Mouse (Mus musculus): ENCODE measurements around the gene Homer2.

Gene Homer2

DNA sequence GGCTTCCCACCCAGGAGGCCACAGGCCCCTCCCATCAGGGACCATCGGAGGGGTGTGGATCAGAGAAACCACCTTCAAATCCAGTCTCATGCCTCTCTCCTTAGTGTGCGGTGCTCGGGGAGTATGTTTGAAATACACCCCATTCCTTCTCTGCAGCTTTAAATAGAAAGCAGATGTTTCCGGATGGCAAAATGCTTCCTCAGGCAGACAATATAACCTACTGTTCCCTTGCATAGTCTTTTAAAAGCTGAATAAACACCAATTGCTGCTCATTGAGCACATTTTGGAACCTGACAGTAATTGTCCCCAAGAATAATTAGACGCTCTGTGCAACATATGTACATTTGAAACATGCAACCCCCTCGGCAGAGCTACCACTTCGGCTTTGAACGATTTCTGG, 53.3 kb downstream of the Homer2 start:
- peak; percentile 47 for DNase-seq (ENCODE audit: extremely low spot score, low read depth, low spot score)

DNA sequence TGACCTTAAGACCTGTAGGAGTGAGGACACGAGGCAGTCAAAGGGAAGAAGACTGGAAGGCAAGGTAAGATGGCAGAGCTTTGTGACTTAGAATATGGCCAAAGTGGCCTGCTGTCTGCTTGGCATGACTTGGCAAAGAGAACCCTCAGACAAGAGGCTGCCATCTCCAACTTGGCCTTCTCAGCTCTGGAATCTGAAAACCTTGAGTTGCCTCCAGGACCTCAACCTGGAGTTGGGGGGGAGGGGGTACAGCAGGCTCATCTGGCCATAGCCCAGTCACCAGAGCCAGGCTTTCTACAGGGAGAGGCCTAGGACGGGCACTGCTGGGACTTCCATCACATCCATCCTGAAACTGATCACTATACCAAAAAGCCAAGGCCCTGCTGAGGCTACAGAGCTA, 55.0 kb downstream of the Homer2 start:
- no peak for DNase-seq (ENCODE audit: extremely low spot score, low read depth, low spot score)

GRCm38 (mm10) chr7:81651284-81651683, 56.0 kb downstream of the Homer2 start:
- no peak for DNase-seq (ENCODE audit: extremely low spot score, low read depth, low spot score)

GRCm38 (mm10) chr7:81649270-81649669, 58.1 kb downstream of the Homer2 start:
- no peak for DNase-seq (ENCODE audit: extremely low spot score, low read depth, low spot score)

GRCm38 (mm10) chr7:81647959-81648358, 59.4 kb downstream of the Homer2 start:
- DNase-seq (ENCODE audit: extremely low spot score, low read depth, low spot score), result no peak

DNA sequence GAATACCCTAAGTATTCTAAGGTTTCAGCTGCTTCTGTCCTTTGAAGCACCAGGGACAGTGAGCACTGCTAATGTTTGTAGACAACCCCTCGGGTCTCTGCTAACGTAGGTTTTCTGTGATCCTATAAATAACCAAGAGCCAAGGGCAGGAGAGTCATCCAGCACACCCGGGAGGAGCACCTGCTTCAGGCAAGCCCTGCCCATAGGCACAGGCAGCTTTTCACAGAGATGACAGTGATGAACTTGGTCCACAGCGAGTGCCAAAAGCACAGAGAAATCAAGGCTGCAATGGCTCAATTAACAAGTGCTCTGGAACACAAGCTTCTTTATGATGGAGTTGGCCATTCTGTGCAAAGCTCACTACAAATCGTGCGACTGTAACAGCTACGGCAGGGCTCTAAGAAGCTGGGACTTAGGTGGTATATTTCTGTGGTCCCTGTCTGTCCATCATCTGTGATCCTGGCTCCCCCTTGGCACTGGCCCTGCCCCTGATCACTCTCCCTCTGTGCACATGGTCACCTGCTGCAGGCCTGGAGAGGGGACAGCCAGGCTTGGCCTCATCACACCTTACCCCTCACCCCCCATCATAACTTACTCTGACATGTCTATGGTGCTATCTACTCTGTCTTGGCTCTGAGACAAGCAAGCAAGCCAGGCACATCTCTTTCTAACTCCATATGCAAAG, 62.6 kb downstream of the Homer2 start:
- DNase-seq (ENCODE audit: extremely low spot score, low read depth, low spot score), result no peak

GRCm38 (mm10) chr7:81641101-81641500, 66.2 kb downstream of the Homer2 start:
- DNase-seq (ENCODE audit: extremely low spot score, low read depth, low spot score), result no peak

GRCm38 (mm10) chr7:81632586-81632985, 74.7 kb downstream of the Homer2 start:
- DNase-seq (ENCODE audit: extremely low spot score, low read depth, low spot score), result no peak

GRCm38 (mm10) chr7:81631261-81631660, 76.1 kb downstream of the Homer2 start:
- DNase-seq (ENCODE audit: extremely low spot score, low read depth, low spot score), result no peak

- no peak for DNase-seq (ENCODE audit: extremely low spot score, low read depth, low spot score)
Measured at GRCm38 (mm10) chr7:81626460-81626859, 80.9 kb downstream of the Homer2 start.

- DNase-seq (ENCODE audit: extremely low spot score, low read depth, low spot score), result no peak
Measured at GRCm38 (mm10) chr7:81623767-81624166, 83.6 kb downstream of the Homer2 start.

- DNase-seq (ENCODE audit: extremely low spot score, low read depth, low spot score), result no peak
Measured at GRCm38 (mm10) chr7:81622793-81623192, 84.5 kb downstream of the Homer2 start.

- DNase-seq (ENCODE audit: extremely low spot score, low read depth, low spot score), result no peak
Measured at GRCm38 (mm10) chr7:81615031-81615430, 92.3 kb downstream of the Homer2 start.

- DNase-seq (ENCODE audit: extremely low spot score, low read depth, low spot score), result no peak
Measured at GRCm38 (mm10) chr7:81612856-81613635, 94.3 kb downstream of the Homer2 start.

- no peak for DNase-seq (ENCODE audit: extremely low spot score, low read depth, low spot score)
Measured at GRCm38 (mm10) chr7:81610125-81610524, 97.2 kb downstream of the Homer2 start.

DNA sequence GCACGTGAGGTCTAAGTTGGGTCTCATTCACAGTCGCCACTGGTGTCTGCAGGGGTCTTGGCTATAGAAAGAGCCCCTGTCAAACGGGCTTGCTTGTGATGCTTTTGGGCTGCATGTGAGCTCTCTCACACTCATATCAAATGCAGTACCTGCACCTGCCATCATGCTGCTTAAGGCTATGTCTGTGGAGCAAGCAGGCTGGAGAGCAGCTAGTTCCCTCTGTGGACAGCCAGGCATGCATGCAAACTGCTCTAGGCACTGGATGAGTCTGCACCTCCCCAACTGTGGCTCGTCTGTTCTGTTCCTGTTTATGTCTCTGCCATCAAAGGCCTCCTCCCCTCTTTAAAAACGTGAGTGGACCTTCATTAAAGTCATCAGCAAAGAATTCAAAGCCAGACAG, 100.9 kb downstream of the Homer2 start:
- no peak for DNase-seq (ENCODE audit: extremely low spot score, low read depth, low spot score)

DNA sequence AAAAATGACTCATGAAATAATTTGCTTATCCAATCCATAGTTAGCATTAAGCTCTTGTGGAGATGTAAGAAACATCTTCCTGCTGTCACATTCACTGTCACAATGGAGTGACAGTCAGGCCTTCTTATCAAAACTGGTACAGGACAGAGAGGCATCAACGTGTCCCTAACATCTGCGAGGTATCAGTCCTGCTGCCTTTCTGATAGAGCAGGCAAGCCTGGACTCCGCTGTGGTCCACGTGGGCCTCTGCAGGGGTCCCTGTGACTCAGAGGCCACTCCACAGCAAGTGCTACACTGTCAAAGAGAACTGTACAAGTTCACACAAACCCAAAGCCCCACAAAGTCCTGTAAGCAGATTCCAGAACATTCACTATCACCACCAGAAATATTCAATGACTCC, 101.8 kb downstream of the Homer2 start:
- DNase-seq (ENCODE audit: extremely low spot score, low read depth, low spot score), result no peak

DNA sequence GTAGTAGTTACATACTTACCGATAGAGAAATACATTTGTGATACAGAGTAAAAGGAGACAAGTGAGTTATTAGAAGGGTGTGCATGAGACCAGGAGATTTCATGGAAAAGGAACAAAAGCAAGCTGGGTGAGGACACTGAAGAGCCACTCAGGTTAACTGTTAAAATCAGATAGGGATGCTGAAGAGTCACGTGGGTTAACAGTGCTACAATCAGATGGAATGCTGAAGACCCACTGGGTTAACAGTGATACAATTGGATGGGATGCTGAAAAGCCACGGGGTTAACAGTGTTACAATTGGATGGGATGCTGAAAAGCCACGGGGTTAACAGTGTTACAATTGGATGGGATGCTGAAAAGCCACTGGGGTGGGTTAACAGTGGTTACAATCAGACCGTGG, 102.3 kb downstream of the Homer2 start:
- DNase-seq (ENCODE audit: extremely low spot score, low read depth, low spot score), result no peak

GRCm38 (mm10) chr7:81599379-81600280, 107.7 kb downstream of the Homer2 start:
- DNase-seq (ENCODE audit: extremely low spot score, low read depth, low spot score), result no peak

DNA sequence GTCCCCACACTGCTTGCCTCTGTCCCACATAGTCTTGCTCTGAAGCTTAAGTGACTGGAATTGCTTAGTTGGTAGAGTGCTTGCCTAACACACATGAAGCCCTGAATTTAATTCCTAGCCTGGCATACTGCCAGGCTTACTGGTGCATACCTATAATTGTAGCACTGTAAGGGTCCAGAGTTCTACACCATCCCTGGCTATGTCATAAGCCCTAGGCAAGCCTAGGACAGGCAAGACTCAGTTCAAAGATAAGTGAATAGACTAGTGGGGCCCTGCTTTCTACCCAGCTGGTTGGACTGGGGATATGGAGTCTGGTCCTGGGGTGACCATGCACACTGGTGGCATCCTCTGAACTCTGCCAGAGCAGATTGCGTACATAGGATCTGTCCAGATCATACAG, 109.7 kb downstream of the Homer2 start:
- DNase-seq (ENCODE audit: extremely low spot score, low read depth, low spot score), result no peak

DNA sequence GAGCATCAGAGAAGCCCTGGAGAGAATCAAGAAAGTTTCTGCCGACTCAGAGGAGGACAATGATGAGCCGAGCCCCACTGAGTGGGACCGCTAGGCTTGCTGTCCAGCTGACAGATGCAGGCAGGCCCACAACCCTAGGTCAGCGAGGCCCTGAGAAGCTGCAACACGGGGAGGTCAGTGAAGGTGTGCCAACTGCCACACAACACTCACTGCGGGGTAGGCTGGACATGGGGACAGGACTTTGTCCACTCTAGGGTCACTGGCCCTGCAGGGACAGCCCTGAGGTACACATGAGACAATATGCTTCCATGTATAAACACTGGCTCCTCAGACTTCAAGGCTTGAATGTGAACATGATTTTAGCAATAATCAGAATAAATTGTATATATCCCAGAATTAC, 111.2 kb downstream of the Homer2 start:
- no peak for DNase-seq (ENCODE audit: extremely low spot score, low read depth, low spot score)

DNA sequence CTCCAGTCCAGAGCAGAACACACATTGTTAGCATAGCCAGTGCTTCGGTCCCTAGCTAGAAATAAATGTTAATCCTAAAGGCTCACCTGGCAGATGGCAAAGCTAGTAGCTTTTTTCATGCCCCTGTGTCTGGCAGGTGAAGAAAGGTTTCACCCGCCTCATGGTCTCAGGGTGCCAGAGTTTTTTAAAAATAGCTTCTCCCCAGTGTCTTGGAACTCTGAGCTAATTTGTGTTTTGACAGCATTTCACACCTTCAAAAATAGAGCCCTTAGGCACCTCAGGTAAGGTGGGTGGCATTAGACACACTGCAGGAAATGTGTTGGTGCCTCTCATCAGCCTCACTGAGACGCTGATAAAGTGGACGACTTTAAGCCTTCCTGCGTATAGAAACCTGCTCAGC, 112.3 kb downstream of the Homer2 start:
- DNase-seq (ENCODE audit: extremely low spot score, low read depth, low spot score), result no peak
